Mouse (Mus musculus) frontal cortex, postnatal 10 days (tissue): ENCODE results near the gene Cd3g.
A peak's percentile ranks its signal among the peaks of the same experiment; 100 is the strongest.

Experiments
- DNase-seq, 2 experiments: peaks; one replicate each; pipeline ENCODE4 v3.0.0; 2022; ENCODE audit warnings: low spot score in 2 of 2, mixed read lengths in 1 of 2

The Cd3g gene

GRCm38 (mm10) chr9:44980242-44980641 lies at the start of gene Cd3g:
Gene Cd3g, minus strand, starts transcription at chr9:44980431.
- no peak for DNase-seq

- no peak for DNase-seq
Measured at GRCm38 (mm10) chr9:45027376-45027775, 47.1 kb upstream of the Cd3g start.

GRCm38 (mm10) chr9:45024187-45024586 lies 44.0 kb upstream of the Cd3g start:
- DNase-seq = no peak

- no peak for DNase-seq
Measured at GRCm38 (mm10) chr9:45023638-45024037, 43.4 kb upstream of the Cd3g start.

- DNase-seq = peak in 1 of 2 experiments; percentile 40
Measured at GRCm38 (mm10) chr9:45022800-45023199, 42.6 kb upstream of the Cd3g start.

GRCm38 (mm10) chr9:45018031-45018430 lies 37.8 kb upstream of the Cd3g start:
- DNase-seq = peak; percentile 14 to 20

GRCm38 (mm10) chr9:45015841-45016240 lies 35.6 kb upstream of the Cd3g start:
- DNase-seq = no peak

GRCm38 (mm10) chr9:45014879-45015278 lies 34.6 kb upstream of the Cd3g start:
- DNase-seq = no peak

GRCm38 (mm10) chr9:45011291-45011690 lies 31.1 kb upstream of the Cd3g start:
- no peak for DNase-seq

GRCm38 (mm10) chr9:45010461-45010860 lies 30.2 kb upstream of the Cd3g start:
- DNase-seq = no peak

- DNase-seq = no peak
Measured at GRCm38 (mm10) chr9:45009180-45010078, 29.2 kb upstream of the Cd3g start, which contains the start of gene Cd3e. Gene Cd3e, minus strand, starts transcription at chr9:45009627.

GRCm38 (mm10) chr9:45008342-45008741 lies 28.1 kb upstream of the Cd3g start:
- DNase-seq = no peak

- no peak for DNase-seq
Measured at GRCm38 (mm10) chr9:45007404-45007803, 27.2 kb upstream of the Cd3g start.

GRCm38 (mm10) chr9:45000249-45000648 lies 20.0 kb upstream of the Cd3g start:
- DNase-seq = no peak

GRCm38 (mm10) chr9:44999776-45000175 lies 19.5 kb upstream of the Cd3g start:
- no peak for DNase-seq

GRCm38 (mm10) chr9:44999171-44999570 lies 18.9 kb upstream of the Cd3g start:
- no peak for DNase-seq

- no peak for DNase-seq
Measured at GRCm38 (mm10) chr9:44998138-44998537, 17.9 kb upstream of the Cd3g start.

- DNase-seq = no peak
Measured at GRCm38 (mm10) chr9:44996590-44996989, 16.4 kb upstream of the Cd3g start.

- DNase-seq = no peak
Measured at GRCm38 (mm10) chr9:44994962-44995361, 14.7 kb upstream of the Cd3g start.

GRCm38 (mm10) chr9:44993268-44993667 lies 13.0 kb upstream of the Cd3g start:
- DNase-seq = no peak

- no peak for DNase-seq
Measured at GRCm38 (mm10) chr9:44992271-44992670, 12.0 kb upstream of the Cd3g start.

GRCm38 (mm10) chr9:44991821-44992220 lies 11.6 kb upstream of the Cd3g start:
- no peak for DNase-seq

- DNase-seq = no peak
Measured at GRCm38 (mm10) chr9:44986976-44987375, 6.7 kb upstream of the Cd3g start.
